Mouse (Mus musculus) intestine, embryonic 15.5 days (tissue): ENCODE measurements around the gene Sept14. TPM values are rescaled to one million over a fixed set of nuclear protein-coding genes. Genes with fewer than 3 reads are reported as not detected.
"Not testable (repeated sequence)": the region's sequence is repeated elsewhere in the genome, so short reads cannot be mapped to it uniquely, and the experiment has no call there.

ENCODE experiments used
- ATAC-seq: fragments of 200-750 bp; cut with Nextera tagmentation; 2 replicates; pipeline ENCODE4 v1.8.0; 2017; ENCODE audit warnings: moderate TSS enrichment, moderate library complexity
- H3K27ac ChIP-seq: fragments of 300-500 bp; sonication (generic); 2 replicates; pipeline ENCODE4 v1.5.1; 2015; ENCODE audit warnings: mild to moderate bottlenecking, inconsistent platforms
- H3K27me3 ChIP-seq: fragments of 300-500 bp; sonication (generic); replicated peaks from 2 replicates; pipeline ENCODE4 v1.6.1; 2015; ENCODE audit warnings: inconsistent platforms
- H3K36me3 ChIP-seq: fragments of 300-500 bp; sonication (generic); 2 replicates; pipeline ENCODE4 v1.6.1; 2015; ENCODE audit warnings: inconsistent platforms
- H3K4me1 ChIP-seq: fragments of 300-500 bp; sonication (generic); replicated peaks from 2 replicates; pipeline ENCODE4 v1.6.1; 2015; ENCODE audit warnings: inconsistent platforms
- H3K4me2 ChIP-seq: fragments of 300-500 bp; sonication (generic); replicated peaks from 2 replicates; pipeline ENCODE4 v1.6.1; 2015; ENCODE audit warnings: mild to moderate bottlenecking, inconsistent platforms
- H3K4me3 ChIP-seq: fragments of 300-500 bp; sonication (generic); replicated peaks from 2 replicates; pipeline ENCODE4 v1.5.1; 2015; ENCODE audit warnings: inconsistent platforms
- H3K9ac ChIP-seq: fragments of 300-500 bp; sonication (generic); 2 replicates; pipeline ENCODE4 v1.6.1; 2015; ENCODE audit warnings: inconsistent platforms
- H3K9me3 ChIP-seq: fragments of 300-500 bp; sonication (generic); 2 replicates; pipeline ENCODE4 v1.6.1; 2016; ENCODE audit warnings: inconsistent platforms
- WGBS: fragments of 180-500 bp; shearing (Covaris S2); methylation state at CpG from one replicate; pipeline ENCODE4 v1.1.7; 2015; 5-methylcytosine and 5-hydroxymethylcytosine counted together
- polyA plus RNA-seq: library from polyadenylated mRNA; unstranded; fragments of >200 nt; fragmentation: Nextera tagmentation; extraction: Ambion mirVana; gene quantifications from 2 replicates; pipeline ENCODE4 v1.2.1, GENCODE M21; 2015

Gene Sept14
- polyA plus RNA-seq, 1 experiment from 2014 or later, result not detected

GRCm38 (mm10) chr5:129724268-129724667 is 16.0 kb upstream of the Sept14 start:
- peak overlapping the region; percentile 60 for H3K4me2 ChIP-seq
- ATAC-seq, result peak; percentile 12; the same call in 1 of the 2 replicates
- H3K36me3 ChIP-seq, result peaks cover 5% of the 10 kb centered on the region; the same call in 1 of the 2 replicates
- H3K9ac ChIP-seq, result peak overlapping the region; percentile 90; the same call in 1 of the 2 replicates
- H3K27ac ChIP-seq, result peak overlapping the region; percentile 98
- peak overlapping the region; percentile 78 for H3K4me3 ChIP-seq
- H3K4me1 ChIP-seq, result peaks cover 11% of the 10 kb centered on the region
- WGBS, result 43% methylated on average over 4 of the region's 4 CpGs
- H3K9me3 ChIP-seq, result no peaks in the 10 kb centered on the region
- no peaks in the 10 kb centered on the region for H3K27me3 ChIP-seq

GRCm38 (mm10) chr5:129720176-129720575 is 11.9 kb upstream of the Sept14 start:
- Histone ChIP-seq H3K36me3 (peaks cover 14% of the 10 kb centered on the region; the same call in 1 of the 2 replicates), H3K4me1 (peaks cover 9% of the 10 kb centered on the region), H3K27ac (no peak overlapping the region), H3K4me3 (no peak overlapping the region), H3K4me2 (no peak overlapping the region), H3K9ac (no peak overlapping the region), H3K27me3 (no peaks in the 10 kb centered on the region), H3K9me3 (no peaks in the 10 kb centered on the region)
- WGBS, result 88% methylated on average over 3 of the region's 3 CpGs
- ATAC-seq, result no peak

GRCm38 (mm10) chr5:129717016-129717415 is 8.7 kb upstream of the Sept14 start:
- H3K4me3 ChIP-seq, result no peak overlapping the region
- no peak overlapping the region for H3K9ac ChIP-seq
- WGBS, result 78% methylated on average over 9 of the region's 9 CpGs
- ATAC-seq, result no peak
- no peak overlapping the region for H3K27ac ChIP-seq
- H3K27me3 ChIP-seq, result no peaks in the 10 kb centered on the region
- peaks cover 14% of the 10 kb centered on the region; the same call in 1 of the 2 replicates for H3K36me3 ChIP-seq
- no peaks in the 10 kb centered on the region for H3K9me3 ChIP-seq
- no peak overlapping the region for H3K4me2 ChIP-seq
- peaks cover 3% of the 10 kb centered on the region for H3K4me1 ChIP-seq

DNA sequence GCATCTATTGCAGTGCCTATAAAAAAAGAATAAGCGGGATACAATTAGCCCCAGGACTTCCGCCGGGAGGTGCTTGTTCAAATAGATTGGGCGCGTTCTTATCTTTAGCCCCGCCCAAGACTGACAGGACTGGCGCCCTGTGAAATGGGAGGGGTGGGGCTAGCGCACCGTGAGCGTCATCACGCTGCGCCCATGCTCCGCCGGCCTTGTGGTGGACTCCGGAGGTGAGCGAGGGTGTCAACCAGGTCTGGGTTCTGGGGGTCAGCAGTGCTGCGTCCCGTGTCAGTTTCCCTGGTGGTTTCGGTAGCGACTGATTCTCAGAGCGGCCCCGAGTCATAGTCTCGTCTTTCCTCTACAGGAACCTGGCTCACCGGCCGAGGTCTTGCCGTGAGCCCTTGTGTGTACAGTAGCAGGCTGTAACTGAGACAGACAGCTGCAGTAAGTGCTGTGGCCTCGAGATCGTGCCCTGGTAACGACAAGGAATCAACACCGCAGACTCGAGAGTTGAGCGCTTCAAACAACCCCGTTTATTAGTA is 7.1 kb upstream of the Sept14 start, which contains the start of gene Mrps17:
TSS of gene Mrps17 (plus strand) at position 172 of the 536 bp plus-strand sequence.
- H3K27me3 ChIP-seq, result no peaks in the 10 kb centered on the region
- H3K9ac ChIP-seq, result peak within 1 kb of the TSS; percentile 72
- H3K4me2 ChIP-seq, result peak within 1 kb of the TSS; percentile 69
- peaks cover 14% of the 10 kb centered on the region; the same call in 1 of the 2 replicates for H3K36me3 ChIP-seq
- H3K4me3 ChIP-seq, result peak within 1 kb of the TSS; percentile 69
- peaks cover 3% of the 10 kb centered on the region for H3K4me1 ChIP-seq
- peak; percentile 99 for ATAC-seq
- WGBS, result under 1% methylated on average over 33 of the region's 33 CpGs
- H3K9me3 ChIP-seq, result no peaks in the 10 kb centered on the region
- H3K27ac ChIP-seq, result peak within 1 kb of the TSS; percentile 48

DNA sequence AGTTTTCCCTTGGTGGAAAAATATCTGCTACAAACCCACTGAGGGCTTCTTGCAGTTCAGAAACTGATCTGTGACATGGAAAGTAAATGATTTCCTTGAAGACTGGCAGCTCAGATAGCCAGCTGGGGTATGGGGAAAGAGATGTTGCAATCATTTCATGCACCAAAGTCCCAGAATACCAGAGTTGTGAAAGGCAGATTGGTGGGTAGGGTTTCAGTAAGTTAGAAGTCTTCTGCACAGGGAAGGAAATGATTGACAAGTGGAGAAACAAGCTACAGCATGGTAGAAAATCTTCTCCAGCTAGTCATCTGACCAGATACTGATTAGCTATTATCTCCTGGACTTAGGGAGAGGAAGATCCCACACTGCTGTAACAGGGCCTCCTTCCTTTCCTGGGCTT is 4.9 kb downstream of the Sept14 start:
- Histone ChIP-seq H3K9ac (no peak overlapping the region), H3K4me3 (no peak overlapping the region), H3K4me2 (no peak overlapping the region), H3K4me1 (no peaks in the 10 kb centered on the region), H3K9me3 (no peaks in the 10 kb centered on the region), H3K36me3 (no peaks in the 10 kb centered on the region), H3K27me3 (0 out of 2 replicates have a peak, but pooled peaks cover 4% of the 10 kb centered on the region), H3K27ac (no peak overlapping the region)
- ATAC-seq, result 0 out of 2 replicates have a peak, but pooled peaks have one; percentile 49

DNA sequence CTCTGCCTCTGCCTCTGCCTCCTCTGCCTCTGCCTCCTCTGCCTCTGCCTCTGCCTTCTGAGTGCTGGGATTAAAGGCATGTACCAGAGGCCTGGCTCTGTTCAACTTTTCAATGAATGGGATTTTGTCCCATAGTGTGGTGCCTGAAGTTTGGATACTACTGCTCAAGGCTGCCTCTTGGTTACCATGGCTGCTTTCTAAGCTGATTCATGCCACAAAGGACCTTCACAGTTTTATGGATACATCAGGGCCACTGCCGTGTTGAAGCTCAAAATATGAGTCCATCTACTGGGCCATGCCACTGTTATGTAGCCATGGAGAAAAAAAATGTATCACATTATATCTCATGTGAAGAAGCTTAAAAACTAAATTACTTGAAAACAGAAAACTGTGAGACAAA is 6.6 kb downstream of the Sept14 start:
- Histone ChIP-seq H3K4me3 (no peak overlapping the region), H3K36me3 (no peaks in the 10 kb centered on the region), H3K27ac (no peak overlapping the region), H3K4me2 (no peak overlapping the region), H3K4me1 (no peaks in the 10 kb centered on the region), H3K9me3 (no peaks in the 10 kb centered on the region), H3K9ac (no peak overlapping the region), H3K27me3 (0 out of 2 replicates have a peak, but pooled peaks cover 4% of the 10 kb centered on the region)
- no peak for ATAC-seq
- 82% methylated on average over 1 of the region's 1 CpGs for WGBS

GRCm38 (mm10) chr5:129700506-129700905 is 7.8 kb downstream of the Sept14 start:
- Histone ChIP-seq H3K36me3 (no peaks in the 10 kb centered on the region), H3K4me2 (no peak overlapping the region), H3K9ac (no peak overlapping the region), H3K4me3 (no peak overlapping the region), H3K27ac (no peak overlapping the region), H3K9me3 (no peaks in the 10 kb centered on the region), H3K4me1 (no peaks in the 10 kb centered on the region), H3K27me3 (0 out of 2 replicates have a peak, but pooled peaks cover 4% of the 10 kb centered on the region)
- ATAC-seq, result no peak
- 33% methylated on average over 2 of the region's 2 CpGs for WGBS

- Histone ChIP-seq H3K36me3 (no peaks in the 10 kb centered on the region), H3K9ac (no peak overlapping the region), H3K27me3 (no peaks in the 10 kb centered on the region), H3K27ac (no peak overlapping the region), H3K4me3 (no peak overlapping the region), H3K9me3 (no peaks in the 10 kb centered on the region), H3K4me2 (no peak overlapping the region), H3K4me1 (no peaks in the 10 kb centered on the region)
- ATAC-seq, result no peak
- 82% methylated on average over 3 of the region's 3 CpGs for WGBS
Observed at GRCm38 (mm10) chr5:129690528-129690927, 17.8 kb downstream of the Sept14 start.

- Histone ChIP-seq H3K27ac (no peak overlapping the region), H3K4me3 (no peak overlapping the region), H3K4me2 (no peak overlapping the region), H3K36me3 (no peaks in the 10 kb centered on the region), H3K9ac (no peak overlapping the region), H3K9me3 (no peaks in the 10 kb centered on the region), H3K27me3 (no peaks in the 10 kb centered on the region), H3K4me1 (no peaks in the 10 kb centered on the region)
- WGBS, result 82% methylated on average over 7 of the region's 7 CpGs
- ATAC-seq, result no peak
Observed at GRCm38 (mm10) chr5:129687621-129688020, 20.7 kb downstream of the Sept14 start.

DNA sequence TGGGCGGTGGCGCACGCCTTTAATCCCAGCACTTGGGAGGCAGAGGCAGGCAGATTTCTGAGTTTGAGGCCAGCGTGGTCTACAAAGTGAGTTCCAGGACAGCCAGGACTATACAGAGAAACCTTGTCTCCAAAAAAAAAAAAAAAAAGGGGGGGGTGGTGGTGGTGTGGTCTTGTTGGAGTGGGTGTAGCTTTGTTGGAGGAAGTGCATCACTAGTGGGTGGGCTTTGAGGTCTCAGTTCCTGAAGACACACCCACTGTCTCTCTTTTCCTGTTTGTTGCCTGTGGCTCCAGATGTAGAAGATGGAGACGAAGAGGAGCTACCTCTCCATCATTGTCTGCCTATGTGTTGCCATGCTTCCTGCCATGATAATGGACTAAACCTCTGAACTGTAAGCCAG is 23.2 kb downstream of the Sept14 start:
- H3K4me2 ChIP-seq, H3K4me1 ChIP-seq, H3K9me3 ChIP-seq, H3K9ac ChIP-seq, H3K36me3 ChIP-seq, H3K4me3 ChIP-seq, H3K27me3 ChIP-seq, ATAC-seq, H3K27ac ChIP-seq: not testable (repeated sequence)
- 90% methylated on average over 5 of the region's 5 CpGs for WGBS

DNA sequence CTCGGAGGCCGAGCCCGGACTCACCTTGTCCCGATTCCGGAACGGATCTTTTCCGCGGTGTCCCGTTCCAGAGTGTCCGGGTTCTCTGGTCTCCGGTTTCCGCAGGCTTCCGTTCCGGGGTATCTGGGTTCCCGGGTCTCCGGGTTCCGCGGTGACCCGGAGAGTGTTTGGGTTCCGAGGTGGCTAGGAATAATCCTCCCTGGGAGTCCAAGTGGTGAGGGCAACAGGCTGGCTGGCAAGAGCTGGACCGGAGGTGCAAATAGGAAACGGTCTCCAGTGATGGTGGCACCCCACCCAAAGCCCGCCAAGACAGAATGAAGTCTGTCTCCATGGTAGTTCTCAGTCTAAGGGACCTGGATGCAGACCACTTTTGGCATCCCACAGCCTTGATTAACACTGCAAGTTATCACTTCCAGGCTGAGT is 38.3 kb downstream of the Sept14 start, which contains the start of gene Zfp11:
TSS of gene Zfp11 (minus strand) at position 64 of the 423 bp plus-strand sequence.
- Histone ChIP-seq H3K4me3 (peak within 1 kb of the TSS; percentile 85), H3K27me3 (no peaks in the 10 kb centered on the region), H3K4me2 (peak within 1 kb of the TSS; percentile 83), H3K36me3 (no peaks in the 10 kb centered on the region), H3K27ac (0 out of 2 replicates have a peak within 1 kb of the TSS, but pooled peaks have one; percentile 32), H3K9ac (peak within 1 kb of the TSS; percentile 89), H3K4me1 (0 out of 2 replicates have a peak, but pooled peaks cover 3% of the 10 kb centered on the region), H3K9me3 (peaks cover 2% of the 10 kb centered on the region; the same call in 1 of the 2 replicates)
- WGBS, result 1% methylated on average over 23 of the region's 23 CpGs
- ATAC-seq, result peak; percentile 95

DNA sequence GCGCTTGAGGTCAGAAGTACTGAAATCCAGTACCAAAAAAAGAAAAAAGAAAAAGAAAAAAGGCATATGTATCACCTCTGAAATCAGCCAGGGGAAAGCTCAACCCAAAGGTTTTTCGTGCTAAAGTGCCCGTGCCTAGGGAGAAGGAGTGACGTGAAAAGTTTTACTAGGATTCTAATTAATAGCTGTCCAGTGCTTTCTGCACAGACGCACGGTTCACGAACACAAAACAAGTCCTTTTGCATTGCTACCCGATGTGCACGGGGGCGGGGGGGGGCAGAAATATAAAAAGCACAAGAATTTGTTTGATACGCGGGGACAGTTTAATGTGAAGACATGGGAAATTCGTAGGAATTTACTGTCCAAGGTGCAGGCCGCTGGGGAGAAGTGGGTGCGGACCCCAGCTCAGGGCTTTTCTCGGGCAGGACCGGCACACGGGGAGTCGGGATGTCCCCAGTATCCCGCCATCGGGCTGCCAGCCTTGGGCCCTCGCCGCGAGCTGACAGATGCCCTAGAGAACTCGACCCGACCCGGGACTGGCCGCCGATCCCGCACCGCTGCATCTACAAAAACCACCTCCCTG is 38.8 kb downstream of the Sept14 start:
- H3K9me3 ChIP-seq, result no peaks in the 10 kb centered on the region
- H3K4me2 ChIP-seq, result peak overlapping the region; percentile 83
- H3K9ac ChIP-seq, result peak overlapping the region; percentile 89
- H3K27me3 ChIP-seq, result no peaks in the 10 kb centered on the region
- no peaks in the 10 kb centered on the region for H3K36me3 ChIP-seq
- ATAC-seq, result peak; percentile 85
- 0 out of 2 replicates have a peak, but pooled peaks cover 3% of the 10 kb centered on the region for H3K4me1 ChIP-seq
- peak overlapping the region; percentile 85 for H3K4me3 ChIP-seq
- 0 out of 2 replicates have a peak overlapping the region, but pooled peaks have one; percentile 32 for H3K27ac ChIP-seq
- WGBS, result 1% methylated on average over 31 of the region's 31 CpGs
